Mouse (Mus musculus) bone marrow, adult 2 months (tissue): ENCODE measurements around the gene Pdpn.

Experiments
- CTCF ChIP-seq: fragments of 200-500 bp; IDR thresholded peaks from 2 replicates; pipeline ENCODE4 v1.5.1; 2011; ENCODE audit warnings: low read length, control low read depth; ENCODE audit not compliant: control insufficient read depth, insufficient read depth
- POLR2A ChIP-seq: fragments of 200-500 bp; IDR thresholded peaks from 2 replicates; pipeline ENCODE4 v1.6.1; 2011; ENCODE audit warnings: low read depth, mild to moderate bottlenecking, control low read depth, low read length, borderline replicate concordance; ENCODE audit not compliant: control insufficient read depth

DNA sequence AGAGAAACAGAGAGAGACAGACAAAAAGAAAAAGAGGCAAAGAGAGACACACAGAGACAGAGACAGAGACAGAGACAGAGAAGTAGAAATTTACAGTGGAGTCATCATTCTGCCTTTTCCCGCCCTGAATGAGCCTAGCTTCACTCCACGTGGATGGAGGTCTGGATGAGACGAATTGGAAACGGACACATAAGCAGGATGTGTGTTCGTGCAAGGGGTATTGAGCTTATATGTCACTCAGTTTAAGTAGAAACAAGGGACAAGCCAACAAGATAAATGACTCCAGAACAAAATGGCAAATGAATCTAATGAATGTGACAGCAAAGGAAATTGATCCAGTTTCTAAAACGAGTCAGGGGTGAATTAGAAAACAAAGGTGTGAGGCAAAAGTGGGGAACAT, 41.4 kb downstream of the Pdpn start:
- TF ChIP-seq CTCF = no peak
- no peak for TF ChIP-seq POLR2A
